Mouse (Mus musculus): ENCODE measurements at regions not wholly inside any gene's neighbourhood (a gene's known extent, or its start where the extent isn't known, plus 50 kb on each side); places are given as distances from the start of the nearest gene placed in this dataset.

DNA sequence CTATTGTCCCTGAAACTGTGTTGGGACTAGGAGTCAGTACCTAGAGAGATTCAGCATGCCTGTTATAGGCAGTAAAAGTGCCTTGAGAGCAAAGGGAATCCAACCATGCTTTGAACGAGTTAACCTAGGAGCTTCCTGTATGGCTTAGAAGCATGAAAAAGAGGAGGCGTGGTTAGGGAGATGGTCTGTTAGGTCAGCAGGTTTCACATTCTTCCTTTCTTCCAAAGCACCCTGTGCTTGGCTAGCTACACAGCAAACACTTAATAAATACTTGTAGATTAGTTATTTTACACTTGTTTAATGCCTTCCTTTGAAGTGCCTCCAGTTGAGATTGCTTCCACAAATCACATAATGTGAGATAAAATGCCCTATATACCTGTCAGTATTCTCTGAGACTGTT lies 284.9 kb upstream of the Adgra3 start:
- H3K9me3 ChIP-seq (ENCODE audit: low read length), result peaks cover 10% of the 10 kb centered on the region; the same call in 1 of the 2 replicates
- TF ChIP-seq NANOG (IDR thresholded peaks at IDR 0.05; ENCODE audit: borderline replicate concordance, low read length) (no peak), POU5F1 (IDR thresholded peaks at IDR 0.05; ENCODE audit: borderline replicate concordance, low read length) (no peak), CTCF (conservative IDR thresholded peaks at IDR 0.05; ENCODE audit: low read length) (no peak)
- H3K36me3 ChIP-seq (ENCODE audit: insufficient read depth, low read length), result no peaks in the 10 kb centered on the region

DNA sequence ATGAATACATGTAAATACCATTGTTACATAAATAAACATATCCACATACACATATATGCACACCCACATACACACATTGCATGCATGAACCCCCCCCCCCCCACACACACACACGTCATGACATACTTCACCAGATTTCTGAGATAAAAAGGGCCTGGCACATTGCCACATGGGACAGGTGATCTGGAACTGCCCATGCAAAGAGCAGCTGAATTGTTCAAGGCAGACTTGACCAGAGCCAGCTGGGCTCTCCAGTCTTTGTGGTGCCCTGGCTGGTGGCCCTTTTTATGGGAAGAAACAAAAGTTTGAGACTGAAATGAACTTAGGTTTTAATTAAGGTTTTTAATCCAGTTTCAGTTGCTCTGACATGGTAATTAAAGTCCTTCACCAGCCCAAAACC lies 250.7 kb upstream of the Adgra3 start:
- Histone ChIP-seq H3K4me1 (replicated peaks; ENCODE audit: low read depth, low read length) (no peaks in the 10 kb centered on the region), H3K9me3 (ENCODE audit: low read length) (no peaks in the 10 kb centered on the region), H3K4me3 (replicated peaks; ENCODE audit: low read length) (no peak overlapping the region), H3K36me3 (ENCODE audit: insufficient read depth, low read length) (no peaks in the 10 kb centered on the region), H3K27me3 (ENCODE audit: insufficient read depth, low read length) (no peaks in the 10 kb centered on the region)
- TF ChIP-seq CTCF (conservative IDR thresholded peaks at IDR 0.05; ENCODE audit: low read length) (no peak), NANOG (IDR thresholded peaks at IDR 0.05; ENCODE audit: borderline replicate concordance, low read length) (no peak), POU5F1 (IDR thresholded peaks at IDR 0.05; ENCODE audit: borderline replicate concordance, low read length) (no peak)

More for the DNA sequence above, 284.9 kb upstream of the Adgra3 start:
- Histone ChIP-seq H3K27me3 (ENCODE audit: insufficient read depth, low read length) (no peaks in the 10 kb centered on the region), H3K4me3 (replicated peaks; ENCODE audit: low read length) (no peak overlapping the region), H3K4me1 (replicated peaks; ENCODE audit: low read depth, low read length) (no peaks in the 10 kb centered on the region)

DNA sequence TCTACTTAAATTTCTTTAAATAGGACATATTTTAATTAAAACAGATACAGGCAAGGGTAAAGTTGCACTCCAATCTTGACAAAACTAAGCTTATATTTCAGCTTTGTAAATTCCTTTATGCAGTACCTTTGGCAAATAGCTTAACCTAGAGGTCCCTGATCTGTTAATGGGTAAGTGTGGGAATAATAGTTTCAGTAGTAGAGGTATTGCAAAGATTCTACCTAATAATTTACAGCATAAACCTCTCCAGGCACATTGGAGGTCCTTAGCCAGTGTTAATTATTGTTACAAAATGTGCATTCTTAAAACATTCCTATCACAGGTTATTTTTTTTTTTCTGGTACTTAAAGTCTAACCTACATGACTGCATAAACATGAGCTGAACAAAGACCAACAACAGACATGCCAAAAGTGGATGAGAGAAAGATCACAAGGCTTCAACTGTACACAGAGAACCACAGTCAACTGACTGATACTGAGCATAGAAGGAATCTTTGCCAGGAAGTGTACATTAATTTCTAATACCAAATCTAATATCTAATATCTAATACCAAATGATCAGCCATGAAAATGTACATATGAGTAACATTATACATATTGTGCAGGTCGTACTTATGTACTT lies 245.2 kb upstream of the Adgra3 start:
- TF ChIP-seq NANOG (IDR thresholded peaks at IDR 0.05; ENCODE audit: borderline replicate concordance, low read length), result no peak
- no peaks in the 10 kb centered on the region for H3K27me3 ChIP-seq (ENCODE audit: insufficient read depth, low read length)
- no peak overlapping the region for H3K4me3 ChIP-seq (replicated peaks; ENCODE audit: low read length)
- H3K9me3 ChIP-seq (ENCODE audit: low read length), result no peaks in the 10 kb centered on the region
- H3K36me3 ChIP-seq (ENCODE audit: insufficient read depth, low read length), result no peaks in the 10 kb centered on the region
- no peaks in the 10 kb centered on the region for H3K4me1 ChIP-seq (replicated peaks; ENCODE audit: low read depth, low read length)

DNA sequence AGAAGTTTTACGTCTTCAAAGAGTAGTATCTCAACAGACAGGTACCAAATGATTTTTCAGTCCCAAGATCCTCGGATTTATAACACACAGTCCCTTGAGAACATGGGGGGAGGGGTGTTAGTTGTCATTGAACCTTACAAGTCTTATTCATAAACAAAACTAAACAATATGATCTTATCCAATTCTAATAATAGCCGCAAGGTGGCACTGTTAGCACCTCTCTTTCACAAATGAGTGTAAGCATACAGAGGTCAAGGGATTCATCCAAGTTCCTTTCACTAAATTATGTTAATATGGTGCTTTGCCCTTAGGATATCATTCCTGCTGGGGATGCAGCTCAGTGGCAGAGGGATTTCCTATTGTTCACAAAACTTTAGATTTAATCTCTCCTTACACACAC lies 235.0 kb upstream of the Adgra3 start:
- no peaks in the 10 kb centered on the region for H3K36me3 ChIP-seq (ENCODE audit: insufficient read depth, low read length)
- no peak for TF ChIP-seq POU5F1 (IDR thresholded peaks at IDR 0.05; ENCODE audit: borderline replicate concordance, low read length)
- TF ChIP-seq NANOG (IDR thresholded peaks at IDR 0.05; ENCODE audit: borderline replicate concordance, low read length), result no peak
- TF ChIP-seq CTCF (conservative IDR thresholded peaks at IDR 0.05; ENCODE audit: low read length), result peak; percentile 33
- no peaks in the 10 kb centered on the region for H3K4me1 ChIP-seq (replicated peaks; ENCODE audit: low read depth, low read length)

DNA sequence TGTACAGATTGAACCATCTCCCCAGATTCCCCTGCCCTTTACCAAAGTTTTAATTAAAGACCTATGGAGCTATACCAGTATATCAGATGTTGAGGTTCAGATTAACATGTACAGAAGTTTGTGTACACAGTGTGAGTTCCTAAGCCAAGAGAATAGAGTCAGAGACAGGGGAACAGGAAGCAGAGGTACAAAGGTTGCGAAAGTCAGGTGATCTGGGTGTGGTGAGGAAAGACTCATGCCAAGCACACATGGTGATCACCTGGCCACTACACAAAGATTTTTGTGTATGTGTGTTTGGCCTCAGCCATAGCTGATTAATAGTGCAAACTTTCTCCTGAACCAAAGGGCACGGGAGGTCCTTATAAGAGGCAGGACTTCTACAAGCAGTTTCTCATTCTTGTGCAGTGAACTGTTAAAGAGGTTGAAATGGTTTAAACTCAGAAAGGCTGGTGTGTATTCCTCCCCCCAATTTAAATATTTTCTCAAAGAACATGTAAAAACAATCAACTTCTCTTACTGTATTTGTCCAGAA lies 232.1 kb upstream of the Adgra3 start:
- no peak overlapping the region for H3K4me3 ChIP-seq (replicated peaks; ENCODE audit: low read length)
- H3K4me1 ChIP-seq (replicated peaks; ENCODE audit: low read depth, low read length), result no peaks in the 10 kb centered on the region
- H3K9me3 ChIP-seq (ENCODE audit: low read length), result no peaks in the 10 kb centered on the region
- H3K36me3 ChIP-seq (ENCODE audit: insufficient read depth, low read length), result no peaks in the 10 kb centered on the region
- TF ChIP-seq POU5F1 (IDR thresholded peaks at IDR 0.05; ENCODE audit: borderline replicate concordance, low read length) (no peak), CTCF (conservative IDR thresholded peaks at IDR 0.05; ENCODE audit: low read length) (no peak), NANOG (IDR thresholded peaks at IDR 0.05; ENCODE audit: borderline replicate concordance, low read length) (no peak)
- no peaks in the 10 kb centered on the region for H3K27me3 ChIP-seq (ENCODE audit: insufficient read depth, low read length)

More for the DNA sequence above, 235.0 kb upstream of the Adgra3 start:
- Histone ChIP-seq H3K4me3 (replicated peaks; ENCODE audit: low read length) (no peak overlapping the region), H3K9me3 (ENCODE audit: low read length) (no peaks in the 10 kb centered on the region), H3K27me3 (ENCODE audit: insufficient read depth, low read length) (no peaks in the 10 kb centered on the region)

DNA sequence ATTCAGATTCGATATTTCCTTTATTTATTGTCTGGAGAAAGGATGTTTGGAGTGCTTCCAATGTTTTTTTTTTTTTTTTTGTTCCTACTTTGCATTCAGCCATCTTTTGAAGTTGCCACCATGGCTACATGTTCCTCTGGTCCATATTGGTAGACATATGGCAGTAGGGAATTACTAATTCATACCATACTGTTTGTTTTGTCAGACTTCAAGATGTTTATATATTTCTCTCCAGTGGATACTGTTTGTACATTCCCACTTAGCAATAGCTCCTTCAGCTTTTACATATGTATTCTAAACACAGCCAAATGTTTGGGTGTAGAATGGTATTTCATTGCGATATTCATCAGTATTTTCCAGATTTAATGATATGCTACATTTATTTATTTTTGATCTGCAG lies 201.6 kb upstream of the Adgra3 start:
- no peaks in the 10 kb centered on the region for H3K36me3 ChIP-seq (ENCODE audit: insufficient read depth, low read length)
- H3K4me3 ChIP-seq (replicated peaks; ENCODE audit: low read length), result no peak overlapping the region
- H3K9me3 ChIP-seq (ENCODE audit: low read length), result no peaks in the 10 kb centered on the region
- no peak for TF ChIP-seq CTCF (conservative IDR thresholded peaks at IDR 0.05; ENCODE audit: low read length)
- no peak for TF ChIP-seq POU5F1 (IDR thresholded peaks at IDR 0.05; ENCODE audit: borderline replicate concordance, low read length)
- no peak for TF ChIP-seq NANOG (IDR thresholded peaks at IDR 0.05; ENCODE audit: borderline replicate concordance, low read length)
- no peaks in the 10 kb centered on the region for H3K4me1 ChIP-seq (replicated peaks; ENCODE audit: low read depth, low read length)
- H3K27me3 ChIP-seq (ENCODE audit: insufficient read depth, low read length), result no peaks in the 10 kb centered on the region

DNA sequence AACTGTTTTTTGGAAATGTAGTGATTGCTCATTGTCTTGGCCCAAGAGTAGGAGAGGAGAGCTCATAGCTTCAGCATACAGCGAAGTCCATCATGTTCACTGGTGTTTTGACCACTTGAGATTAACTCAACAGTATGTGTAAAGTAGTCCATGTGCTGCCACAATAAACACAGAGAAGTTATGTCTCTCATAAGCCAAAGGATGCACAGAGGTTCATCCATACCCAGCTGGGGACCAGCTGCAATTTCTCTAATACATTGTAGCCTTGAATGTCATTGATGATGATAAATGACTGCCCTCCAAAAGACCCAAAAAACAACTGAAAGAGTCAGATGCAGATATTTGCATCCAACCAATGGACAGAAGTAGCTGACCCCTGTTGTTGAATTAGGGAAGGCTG lies 199.2 kb upstream of the Adgra3 start:
- Histone ChIP-seq H3K4me1 (replicated peaks; ENCODE audit: low read depth, low read length) (no peaks in the 10 kb centered on the region), H3K27me3 (ENCODE audit: insufficient read depth, low read length) (no peaks in the 10 kb centered on the region), H3K9me3 (ENCODE audit: low read length) (0 out of 2 replicates have a peak, but pooled peaks cover 6% of the 10 kb centered on the region), H3K36me3 (ENCODE audit: insufficient read depth, low read length) (no peaks in the 10 kb centered on the region), H3K4me3 (replicated peaks; ENCODE audit: low read length) (no peak overlapping the region)
- TF ChIP-seq POU5F1 (IDR thresholded peaks at IDR 0.05; ENCODE audit: borderline replicate concordance, low read length) (no peak), CTCF (conservative IDR thresholded peaks at IDR 0.05; ENCODE audit: low read length) (no peak), NANOG (IDR thresholded peaks at IDR 0.05; ENCODE audit: borderline replicate concordance, low read length) (no peak)

DNA sequence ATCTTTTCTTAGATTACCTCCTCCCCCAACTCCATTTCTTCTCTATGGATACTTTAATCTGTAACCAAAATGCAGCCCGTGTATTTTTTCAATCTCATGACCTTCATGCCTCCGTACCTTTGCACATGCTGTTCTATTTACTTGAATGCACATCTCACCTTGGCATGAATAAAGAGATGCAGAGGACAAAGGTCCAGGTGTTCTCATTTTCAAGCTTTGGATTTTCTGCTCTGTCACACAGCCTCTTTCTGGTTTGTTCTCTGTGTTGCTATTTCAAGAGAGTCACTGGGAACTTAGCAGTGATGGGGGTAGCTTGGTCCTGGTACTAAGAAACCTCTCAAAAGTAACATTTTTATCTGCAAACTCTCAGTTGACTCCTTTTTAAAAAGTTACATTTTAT lies 175.3 kb upstream of the Adgra3 start:
- Histone ChIP-seq H3K27me3 (ENCODE audit: insufficient read depth, low read length) (no peaks in the 10 kb centered on the region), H3K9me3 (ENCODE audit: low read length) (no peaks in the 10 kb centered on the region), H3K4me3 (replicated peaks; ENCODE audit: low read length) (no peak overlapping the region), H3K4me1 (replicated peaks; ENCODE audit: low read depth, low read length) (no peaks in the 10 kb centered on the region), H3K36me3 (ENCODE audit: insufficient read depth, low read length) (no peaks in the 10 kb centered on the region)
- TF ChIP-seq CTCF (conservative IDR thresholded peaks at IDR 0.05; ENCODE audit: low read length) (no peak), NANOG (IDR thresholded peaks at IDR 0.05; ENCODE audit: borderline replicate concordance, low read length) (no peak), POU5F1 (IDR thresholded peaks at IDR 0.05; ENCODE audit: borderline replicate concordance, low read length) (no peak)

DNA sequence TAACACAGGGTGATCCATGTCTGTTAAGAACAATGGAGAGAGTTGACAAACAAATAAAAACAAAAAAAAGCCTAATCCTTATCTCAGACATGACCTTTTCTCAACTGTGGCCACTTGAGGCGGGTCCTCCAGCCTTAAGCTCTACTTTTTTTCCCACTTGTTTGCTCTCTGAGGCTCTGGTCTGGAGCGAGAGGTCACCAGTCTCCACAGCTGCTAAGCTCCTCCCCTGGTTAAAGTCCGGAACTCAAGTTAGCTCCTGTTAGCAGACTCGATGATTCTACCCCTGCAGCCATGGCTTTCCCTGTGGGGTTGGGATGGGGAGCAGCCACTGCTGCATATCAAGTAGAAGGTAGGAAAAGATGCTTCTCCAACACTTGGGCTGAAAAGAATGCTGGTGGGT lies 158.2 kb upstream of the Adgra3 start:
- no peaks in the 10 kb centered on the region for H3K9me3 ChIP-seq (ENCODE audit: low read length)
- TF ChIP-seq NANOG (IDR thresholded peaks at IDR 0.05; ENCODE audit: borderline replicate concordance, low read length), result no peak
- no peak for TF ChIP-seq CTCF (conservative IDR thresholded peaks at IDR 0.05; ENCODE audit: low read length)
- TF ChIP-seq POU5F1 (IDR thresholded peaks at IDR 0.05; ENCODE audit: borderline replicate concordance, low read length), result no peak

More for the DNA sequence above, 158.2 kb upstream of the Adgra3 start:
- no peaks in the 10 kb centered on the region for H3K4me1 ChIP-seq (replicated peaks; ENCODE audit: low read depth, low read length)
- H3K4me3 ChIP-seq (replicated peaks; ENCODE audit: low read length), result no peak overlapping the region
- peaks cover 2% of the 10 kb centered on the region; the same call in 1 of the 2 replicates for H3K27me3 ChIP-seq (ENCODE audit: insufficient read depth, low read length)
- no peaks in the 10 kb centered on the region for H3K36me3 ChIP-seq (ENCODE audit: insufficient read depth, low read length)
